34 mouse cellular contexts compared by ENCODE assay signal in the genomic region with DNA sequence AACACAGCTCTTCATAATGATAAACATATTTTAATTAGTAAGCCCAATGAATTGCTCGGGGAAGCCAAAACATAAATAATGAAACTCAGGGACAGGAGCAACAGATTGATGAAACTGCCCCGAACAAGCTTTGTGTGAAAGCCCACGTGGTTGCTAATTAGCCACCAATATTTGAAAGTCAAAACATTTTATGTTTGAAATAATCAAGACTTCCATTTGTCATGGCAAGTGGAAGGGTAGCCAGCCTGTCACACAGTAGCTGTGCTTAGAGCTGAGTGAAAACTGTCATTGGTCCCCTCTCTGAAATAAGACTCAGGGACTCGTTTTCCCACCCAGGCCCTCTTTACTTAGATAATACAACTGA. TPM values are rescaled to one million over a fixed set of nuclear protein-coding genes. Genes with fewer than 3 reads are reported as not detected.
A peak's percentile ranks its signal among the peaks of the same experiment; 100 is the strongest.
DNase-seq lines count a peak whose midpoint lies in the region; ATAC-seq and TF ChIP-seq lines count a peak whose summit lies in the region.
"Had no signal": no experiment of that assay in that cellular context is flagged by ENCODE, and none has a peak within 500 bp of the region (broad histone marks: within the 10 kb centered on the region; RNA-seq: fewer than 3 reads in every experiment).

No protein-coding gene starts in this region.

- WGBS in forebrain, embryonic 14.5 days: 58% methylated on average over 4 of the region's 4 CpGs
- 72% methylated on average over 4 of the region's 4 CpGs for WGBS in forebrain, embryonic 11.5 days

- TF ChIP-seq CTCF in layer of hippocampus, adult 2 months (conservative IDR thresholded peaks at IDR 0.05): no peak

- H3K4me3 ChIP-seq in forebrain, embryonic 14.5 days (ENCODE audit: low read depth, low read length): no peak overlapping the region
- H3K4me3 ChIP-seq in forebrain, embryonic 11.5 days (ENCODE audit: low read depth, low read length): no peak overlapping the region
- no peak overlapping the region for H3K4me3 ChIP-seq in layer of hippocampus, adult 2 months
- H3K4me3 ChIP-seq: embryonic facial prominence, embryonic 10.5 days; embryonic facial prominence, embryonic 13.5 days; erythroblast, embryonic 14.5 days; heart, adult 2 months; hindbrain, embryonic 12.5 days; hindbrain, embryonic 15.5 days had no signal

- intact Hi-C loops in left cerebral cortex, postnatal 25 days (cut with DNase I): no loop called here
- intact Hi-C loops in left cerebral cortex, postnatal 14 days (cut with DNase I): no loop called here

- ATAC-seq in forebrain, embryonic 14.5 days: peak; percentile 23; the same call in 1 of the 2 replicates
- ATAC-seq in forebrain, embryonic 11.5 days (replicated peaks; ENCODE audit: low FRiP score): no peak
- ATAC-seq: intestine, postnatal 0 days; Patski had no signal

- H3K27me3 ChIP-seq in forebrain, embryonic 14.5 days (replicated peaks; ENCODE audit: control insufficient read depth, insufficient read depth, low read length): no peaks in the 10 kb centered on the region
- H3K27me3 ChIP-seq in forebrain, embryonic 11.5 days (ENCODE audit: control insufficient read depth, insufficient read depth, low read length): no peaks in the 10 kb centered on the region
- H3K27me3 ChIP-seq: embryonic facial prominence, embryonic 13.5 days; hindbrain, embryonic 12.5 days; hindbrain, embryonic 15.5 days; Patski had no signal

- H3K9me3 ChIP-seq in forebrain, embryonic 14.5 days (replicated peaks; ENCODE audit: control insufficient read depth, low read length): no peaks in the 10 kb centered on the region
- no peaks in the 10 kb centered on the region for H3K9me3 ChIP-seq in forebrain, embryonic 11.5 days (ENCODE audit: control insufficient read depth, low read length)
- H3K9me3 ChIP-seq: embryonic facial prominence, embryonic 10.5 days; embryonic facial prominence, embryonic 13.5 days; G1E; hindbrain, embryonic 12.5 days; hindbrain, embryonic 15.5 days had no signal

- H3K27ac ChIP-seq in forebrain, embryonic 14.5 days (ENCODE audit: low read depth, low read length): no peak overlapping the region
- no peak overlapping the region for H3K27ac ChIP-seq in forebrain, embryonic 11.5 days (ENCODE audit: low read depth, low read length)
- peak overlapping the region; percentile 67 for H3K27ac ChIP-seq in layer of hippocampus, adult 2 months
- H3K27ac ChIP-seq: embryonic facial prominence, embryonic 13.5 days; heart, adult 2 months; hindbrain, embryonic 12.5 days; hindbrain, embryonic 15.5 days had no signal

- H3K9ac ChIP-seq in forebrain, embryonic 14.5 days (ENCODE audit: low read length): no peak overlapping the region
- H3K9ac ChIP-seq in forebrain, embryonic 11.5 days (ENCODE audit: low read length): no peak overlapping the region
- H3K9ac ChIP-seq: embryonic facial prominence, embryonic 13.5 days; hindbrain, embryonic 12.5 days; hindbrain, embryonic 15.5 days had no signal

- no peaks in the 10 kb centered on the region for H3K4me1 ChIP-seq in forebrain, embryonic 14.5 days (ENCODE audit: control insufficient read depth, insufficient read depth, low read length)
- no peaks in the 10 kb centered on the region for H3K4me1 ChIP-seq in forebrain, embryonic 11.5 days (replicated peaks; ENCODE audit: control insufficient read depth, insufficient read depth, low read length)
- H3K4me1 ChIP-seq: hindbrain, embryonic 12.5 days; hindbrain, embryonic 15.5 days had no signal

- no peaks in the 10 kb centered on the region for H3K36me3 ChIP-seq in forebrain, embryonic 14.5 days (ENCODE audit: control insufficient read depth, insufficient read depth, low read length)
- no peaks in the 10 kb centered on the region for H3K36me3 ChIP-seq in forebrain, embryonic 11.5 days (ENCODE audit: control insufficient read depth, insufficient read depth, low read length)
- H3K36me3 ChIP-seq: embryonic facial prominence, embryonic 10.5 days; embryonic facial prominence, embryonic 13.5 days; G1E; hindbrain, embryonic 12.5 days; hindbrain, embryonic 15.5 days had no signal

- no peak for DNase-seq in forebrain, embryonic 14.5 days (ENCODE audit: low spot score)
- no peak for DNase-seq in forebrain, embryonic 11.5 days (ENCODE audit: low spot score)
- peak in 1 of 2 experiments; percentile 41 for DNase-seq in layer of hippocampus, adult 2 months (ENCODE audit: low spot score in 2 of 2)
- DNase-seq in layer of hippocampus, postnatal 25 days (ENCODE audit: extremely low spot score in 1 of 2, low spot score in 1 of 2): no peak
- DNase-seq in brain, embryonic 18.5 days (ENCODE audit: low read depth, low spot score): peak; percentile 6
- no peak for DNase-seq in left cerebral cortex, postnatal 25 days (ENCODE audit: low spot score in 2 of 2)
- no peak for DNase-seq in left cerebral cortex, postnatal 14 days (ENCODE audit: low spot score in 2 of 2)
- DNase-seq: adrenal gland, postnatal 10 days; adrenal gland, postnatal 36 days; B cell, adult 2 months; cerebellum, adult 11-12 months; cerebellum, adult 8-10 months; cerebellum, postnatal 10 days; cerebellum, postnatal 36 days; embryo, embryonic 11 days; gastrocnemius, postnatal 10 days; gastrocnemius, postnatal 36 days; heart, adult 2 months had no signal

- H3K4me2 ChIP-seq in forebrain, embryonic 14.5 days (ENCODE audit: low read length): no peak overlapping the region
- no peak overlapping the region for H3K4me2 ChIP-seq in forebrain, embryonic 11.5 days (ENCODE audit: low read depth, low read length, severe bottlenecking)
- H3K4me2 ChIP-seq: embryonic facial prominence, embryonic 13.5 days; heart, embryonic 11.5 days; hindbrain, embryonic 12.5 days; hindbrain, embryonic 15.5 days had no signal

RNA-seq across cellular contexts. Expression of gene Aox2, which starts 3.5 kb away (rescaled TPM):
- polyA plus RNA-seq in forebrain, embryonic 14.5 days (2014; fragmentation: Nextera tagmentation; extraction: Ambion mirVana): not detected in 2 replicates
- 0.05 TPM in 1 of 2 replicates, not detected in the other for polyA plus RNA-seq in forebrain, embryonic 11.5 days (2014; fragmentation: Nextera tagmentation; extraction: Ambion mirVana)
- total RNA-seq in layer of hippocampus, adult 2 months (2021): not detected
- total RNA-seq in layer of hippocampus, postnatal 25 days (2021): not detected
- total RNA-seq in left cerebral cortex, postnatal 25 days (2021): not detected
- total RNA-seq in left cerebral cortex, postnatal 14 days (2021): under 1 TPM; 0.07 to 0.13 TPM
- total RNA-seq: CH12.LX; granulocyte monocyte progenitor cell, adult 5-6 weeks; heart, adult 2 months; heart, postnatal 25 days; hematopoietic stem cell, adult 5-6 weeks had no signal
- polyA plus RNA-seq: cortical plate, adult 2 months; erythroblast, embryonic 14.5 days; heart, adult 2 months; heart, embryonic 11.5 days; heart, embryonic 14.5 days; heart, postnatal 0 days had no signal
